Mouse (Mus musculus) naive thymus-derived CD4-positive, alpha-beta T cell, adult 2 months (primary cell): Measurements from ENCODE around the gene Tifa.

ENCODE experiments used
- DNase-seq: peaks from one replicate; pipeline ENCODE4 v3.0.0-alpha.2; 2011; ENCODE audit warnings: low read depth

The Tifa gene

GRCm38 (mm10) chr3:127826503-127826902, 36.9 kb downstream of the Tifa start:
- DNase-seq: no peak

- DNase-seq: no peak
Observed at GRCm38 (mm10) chr3:127827123-127827522, 37.5 kb downstream of the Tifa start.

GRCm38 (mm10) chr3:127830183-127830582, 40.6 kb downstream of the Tifa start:
- DNase-seq: no peak

GRCm38 (mm10) chr3:127831079-127831478, 41.5 kb downstream of the Tifa start:
- DNase-seq: no peak

- no peak for DNase-seq
Observed at GRCm38 (mm10) chr3:127834040-127834439, 44.4 kb downstream of the Tifa start.

GRCm38 (mm10) chr3:127835594-127835993, 46.0 kb downstream of the Tifa start:
- DNase-seq: no peak

GRCm38 (mm10) chr3:127836798-127837153, 47.2 kb downstream of the Tifa start:
- DNase-seq: no peak

GRCm38 (mm10) chr3:127837154-127837865, 47.7 kb downstream of the Tifa start, which contains the start of gene Ap1ar:
Gene Ap1ar (minus strand): TSS chr3:127837523.
- DNase-seq: peak; percentile 97

GRCm38 (mm10) chr3:127837972-127838644, 48.5 kb downstream of the Tifa start:
- DNase-seq: no peak

- no peak for DNase-seq
Observed at GRCm38 (mm10) chr3:127841926-127842325, 52.3 kb downstream of the Tifa start.

- DNase-seq: no peak
Observed at GRCm38 (mm10) chr3:127843324-127843940, 53.8 kb downstream of the Tifa start.

- DNase-seq: no peak
Observed at GRCm38 (mm10) chr3:127843941-127844327, 54.3 kb downstream of the Tifa start.

GRCm38 (mm10) chr3:127848088-127848808, 58.6 kb downstream of the Tifa start:
- no peak for DNase-seq

GRCm38 (mm10) chr3:127849922-127850321, 60.3 kb downstream of the Tifa start:
- no peak for DNase-seq

- no peak for DNase-seq
Observed at GRCm38 (mm10) chr3:127850776-127851646, 61.4 kb downstream of the Tifa start.

GRCm38 (mm10) chr3:127852722-127853121, 63.1 kb downstream of the Tifa start:
- DNase-seq: no peak

GRCm38 (mm10) chr3:127853431-127854206, 64.0 kb downstream of the Tifa start:
- peak; percentile 78 for DNase-seq

GRCm38 (mm10) chr3:127861340-127861739, 71.7 kb downstream of the Tifa start:
- no peak for DNase-seq

GRCm38 (mm10) chr3:127862479-127862878, 72.9 kb downstream of the Tifa start:
- no peak for DNase-seq

- DNase-seq: no peak
Observed at GRCm38 (mm10) chr3:127863571-127863970, 74.0 kb downstream of the Tifa start.

- DNase-seq: no peak
Observed at GRCm38 (mm10) chr3:127864242-127864641, 74.6 kb downstream of the Tifa start.
